Mouse (Mus musculus): ENCODE data around the gene Haus6.

GRCm38 (mm10) chr4:86591304-86591703 lies 20.6 kb downstream of the Haus6 start:
- TF ChIP-seq CTCF (IDR thresholded peaks at IDR 0.05; ENCODE audit: borderline replicate concordance, control insufficient read depth, extremely low read depth, insufficient read depth, low read length, poor library complexity) (no peak), POLR2A (IDR thresholded peaks at IDR 0.05; ENCODE audit: control insufficient read depth, extremely low read depth, insufficient read depth, low read length, poor library complexity) (no peak)
